Mouse (Mus musculus) bone marrow macrophage, adult 2 months (primary cell): ENCODE measurements at regions not wholly inside any gene's neighbourhood (a gene's known extent, or its start where the extent isn't known, plus 50 kb on each side); places are given as distances from the start of the nearest gene placed in this dataset.

Experiments used
- CTCF ChIP-seq: IDR thresholded peaks from 2 replicates; pipeline ENCODE4 v1.5.1; 2012; ENCODE audit warnings: low read depth, mild to moderate bottlenecking, low read length, moderate library complexity
- POLR2A ChIP-seq: IDR thresholded peaks from 2 replicates; pipeline ENCODE4 v1.6.1; 2012; ENCODE audit warnings: mild to moderate bottlenecking, low read depth, low read length, borderline replicate concordance

- TF ChIP-seq CTCF, result no peak
- TF ChIP-seq POLR2A, result no peak
These were observed 737.7 kb upstream of the Adgrl4 start for GRCm38 (mm10) chr3:150699990-150700389.
